Mouse (Mus musculus) limb, embryonic 10.5 days (tissue): ENCODE measurements at regions not wholly inside any gene's neighbourhood (a gene's known extent, or its start where the extent isn't known, plus 50 kb on each side); places are given as distances from the start of the nearest gene placed in this dataset.

Experiments used
- DNase-seq: peaks from one replicate; pipeline ENCODE4 v3.0.0-alpha.2; 2017; ENCODE audit warnings: low spot score
- H3K27ac ChIP-seq: fragments of 300-500 bp; sonication (generic); 2 replicates; pipeline ENCODE4 v1.5.1; 2016; ENCODE audit warnings: mild to moderate bottlenecking
- H3K27me3 ChIP-seq: fragments of 300-500 bp; sonication (generic); 2 replicates; pipeline ENCODE4 v1.6.1; 2016; ENCODE audit warnings: low read depth, mild to moderate bottlenecking; ENCODE audit not compliant: poor library complexity, severe bottlenecking
- H3K36me3 ChIP-seq: fragments of 300-500 bp; sonication (generic); 2 replicates; pipeline ENCODE4 v1.6.1; 2016; ENCODE audit warnings: mild to moderate bottlenecking, moderate library complexity
- H3K4me1 ChIP-seq: fragments of 300-500 bp; sonication (generic); 2 replicates; pipeline ENCODE4 v1.6.1; 2016
- H3K4me3 ChIP-seq: fragments of 300-500 bp; sonication (generic); 2 replicates; pipeline ENCODE4 v1.5.1; 2016; ENCODE audit warnings: mild to moderate bottlenecking, moderate library complexity
- H3K9me3 ChIP-seq: fragments of 300-500 bp; sonication (generic); replicated peaks from 2 replicates; pipeline ENCODE4 v1.6.1; 2016; ENCODE audit warnings: mild to moderate bottlenecking
- WGBS: fragments of 180-500 bp; shearing (Covaris S2); methylation state at CpG from one replicate; pipeline ENCODE4 v1.1.7; 2016; 5-methylcytosine and 5-hydroxymethylcytosine counted together

GRCm38 (mm10) chr15:67890612-67891304 is 1390.0 kb upstream of the Lrrc6 start:
- no peak overlapping the region for H3K4me3 ChIP-seq
- H3K27ac ChIP-seq: no peak overlapping the region
- WGBS: 85% methylated on average over 3 of the region's 3 CpGs
- no peaks in the 10 kb centered on the region for H3K27me3 ChIP-seq
- no peaks in the 10 kb centered on the region for H3K36me3 ChIP-seq
- H3K4me1 ChIP-seq: no peaks in the 10 kb centered on the region
- DNase-seq: no peak
- H3K9me3 ChIP-seq: no peaks in the 10 kb centered on the region

GRCm38 (mm10) chr15:67888548-67888947 is 1387.8 kb upstream of the Lrrc6 start:
- Histone ChIP-seq H3K36me3 (no peaks in the 10 kb centered on the region), H3K4me3 (no peak overlapping the region), H3K27ac (no peak overlapping the region), H3K27me3 (no peaks in the 10 kb centered on the region), H3K9me3 (no peaks in the 10 kb centered on the region), H3K4me1 (no peaks in the 10 kb centered on the region)
- DNase-seq: no peak

GRCm38 (mm10) chr15:67855291-67855690 is 1354.6 kb upstream of the Lrrc6 start:
- H3K4me1 ChIP-seq: no peaks in the 10 kb centered on the region
- no peak overlapping the region for H3K27ac ChIP-seq
- H3K27me3 ChIP-seq: no peaks in the 10 kb centered on the region
- no peaks in the 10 kb centered on the region for H3K36me3 ChIP-seq
- no peaks in the 10 kb centered on the region for H3K9me3 ChIP-seq
- WGBS: 98% methylated on average over 1 of the region's 1 CpGs
- H3K4me3 ChIP-seq: no peak overlapping the region
- DNase-seq: no peak

- no peak for DNase-seq
- Histone ChIP-seq H3K27me3 (no peaks in the 10 kb centered on the region), H3K4me3 (no peak overlapping the region), H3K4me1 (no peaks in the 10 kb centered on the region), H3K9me3 (no peaks in the 10 kb centered on the region), H3K36me3 (no peaks in the 10 kb centered on the region), H3K27ac (no peak overlapping the region)
- WGBS: 74% methylated on average over 3 of the region's 3 CpGs
Measured at GRCm38 (mm10) chr15:67850118-67850517, 1349.4 kb upstream of the Lrrc6 start.

- H3K27me3 ChIP-seq: no peaks in the 10 kb centered on the region
- no peak overlapping the region for H3K4me3 ChIP-seq
- no peaks in the 10 kb centered on the region for H3K36me3 ChIP-seq
- DNase-seq: no peak
- no peaks in the 10 kb centered on the region for H3K4me1 ChIP-seq
- no peak overlapping the region for H3K27ac ChIP-seq
- no peaks in the 10 kb centered on the region for H3K9me3 ChIP-seq
- 82% methylated on average over 2 of the region's 2 CpGs for WGBS
Measured at GRCm38 (mm10) chr15:67845707-67846106, 1345.0 kb upstream of the Lrrc6 start.

- H3K27me3 ChIP-seq: no peaks in the 10 kb centered on the region
- no peak overlapping the region for H3K27ac ChIP-seq
Measured at GRCm38 (mm10) chr15:67840671-67841070, 1340.0 kb upstream of the Lrrc6 start.

GRCm38 (mm10) chr15:67825796-67826484 is 1325.2 kb upstream of the Lrrc6 start:
- no peaks in the 10 kb centered on the region for H3K4me1 ChIP-seq
- WGBS: 79% methylated on average over 4 of the region's 4 CpGs
- no peak for DNase-seq

More at GRCm38 (mm10) chr15:67840671-67841070, 1340.0 kb upstream of the Lrrc6 start:
- no peaks in the 10 kb centered on the region for H3K36me3 ChIP-seq
- no peak overlapping the region for H3K4me3 ChIP-seq
- 95% methylated on average over 3 of the region's 3 CpGs for WGBS
- peaks cover 6% of the 10 kb centered on the region; the same call in 1 of the 2 replicates for H3K4me1 ChIP-seq
- no peak for DNase-seq
- no peaks in the 10 kb centered on the region for H3K9me3 ChIP-seq

GRCm38 (mm10) chr15:67823226-67823625 is 1322.5 kb upstream of the Lrrc6 start:
- no peaks in the 10 kb centered on the region for H3K4me1 ChIP-seq

More at GRCm38 (mm10) chr15:67825796-67826484, 1325.2 kb upstream of the Lrrc6 start:
- H3K9me3 ChIP-seq: no peaks in the 10 kb centered on the region
- H3K27me3 ChIP-seq: no peaks in the 10 kb centered on the region
- no peaks in the 10 kb centered on the region for H3K36me3 ChIP-seq
- no peak overlapping the region for H3K27ac ChIP-seq
- no peak overlapping the region for H3K4me3 ChIP-seq

GRCm38 (mm10) chr15:67799871-67800270 is 1299.2 kb upstream of the Lrrc6 start:
- Histone ChIP-seq H3K27me3 (no peaks in the 10 kb centered on the region), H3K36me3 (no peaks in the 10 kb centered on the region), H3K9me3 (no peaks in the 10 kb centered on the region), H3K4me1 (no peaks in the 10 kb centered on the region), H3K27ac (peak overlapping the region; percentile 4; the same call in 1 of the 2 replicates), H3K4me3 (no peak overlapping the region)
- DNase-seq: no peak
- WGBS: 84% methylated on average over 1 of the region's 1 CpGs

More at GRCm38 (mm10) chr15:67823226-67823625, 1322.5 kb upstream of the Lrrc6 start:
- DNase-seq: no peak
- WGBS: 93% methylated on average over 3 of the region's 3 CpGs
- H3K36me3 ChIP-seq: no peaks in the 10 kb centered on the region
- no peaks in the 10 kb centered on the region for H3K9me3 ChIP-seq
- no peak overlapping the region for H3K4me3 ChIP-seq
- H3K27me3 ChIP-seq: no peaks in the 10 kb centered on the region
- no peak overlapping the region for H3K27ac ChIP-seq

- WGBS: 86% methylated on average over 2 of the region's 2 CpGs
- Histone ChIP-seq H3K36me3 (no peaks in the 10 kb centered on the region), H3K9me3 (no peaks in the 10 kb centered on the region), H3K27me3 (no peaks in the 10 kb centered on the region), H3K4me3 (no peak overlapping the region), H3K4me1 (no peaks in the 10 kb centered on the region), H3K27ac (no peak overlapping the region)
- DNase-seq: no peak
Measured at GRCm38 (mm10) chr15:67795578-67795977, 1294.9 kb upstream of the Lrrc6 start.

GRCm38 (mm10) chr15:67792822-67793221 is 1292.1 kb upstream of the Lrrc6 start:
- Histone ChIP-seq H3K27me3 (no peaks in the 10 kb centered on the region), H3K9me3 (no peaks in the 10 kb centered on the region), H3K4me3 (no peak overlapping the region), H3K4me1 (no peaks in the 10 kb centered on the region), H3K36me3 (no peaks in the 10 kb centered on the region), H3K27ac (no peak overlapping the region)
- no peak for DNase-seq

GRCm38 (mm10) chr15:67788587-67788986 is 1287.9 kb upstream of the Lrrc6 start:
- Histone ChIP-seq H3K9me3 (no peaks in the 10 kb centered on the region), H3K4me3 (no peak overlapping the region), H3K4me1 (no peaks in the 10 kb centered on the region), H3K27me3 (no peaks in the 10 kb centered on the region), H3K27ac (no peak overlapping the region), H3K36me3 (no peaks in the 10 kb centered on the region)
- DNase-seq: no peak

- no peak for DNase-seq
- H3K27ac ChIP-seq: no peak overlapping the region
- no peaks in the 10 kb centered on the region for H3K27me3 ChIP-seq
- H3K4me1 ChIP-seq: no peaks in the 10 kb centered on the region
- 80% methylated on average over 2 of the region's 2 CpGs for WGBS
- H3K36me3 ChIP-seq: no peaks in the 10 kb centered on the region
- no peak overlapping the region for H3K4me3 ChIP-seq
- no peaks in the 10 kb centered on the region for H3K9me3 ChIP-seq
Measured at GRCm38 (mm10) chr15:67785583-67785982, 1284.9 kb upstream of the Lrrc6 start.
